Comparison of ENCODE assay signal across 8 mouse cellular contexts in genomic region chr11:61854211-61854987, GRCm38 (mm10). TPM values are rescaled to one million over a fixed set of nuclear protein-coding genes. Genes with fewer than 3 reads are reported as not detected.
A peak's percentile ranks its signal among the peaks of the same experiment; 100 is the strongest.
DNase-seq lines count a peak whose midpoint lies in the region; ATAC-seq and TF ChIP-seq lines count a peak whose summit lies in the region.

No protein-coding gene starts in this region.

- no peaks in the 10 kb centered on the region for H3K27me3 ChIP-seq in forebrain, embryonic 13.5 days
- no peaks in the 10 kb centered on the region for H3K27me3 ChIP-seq in liver, embryonic 16.5 days (ENCODE audit: control insufficient read depth, insufficient read depth, low read depth, low read length)
- H3K27me3 ChIP-seq in neural tube, embryonic 12.5 days (replicated peaks), result no peaks in the 10 kb centered on the region
- H3K27me3 ChIP-seq in stomach, postnatal 0 days (ENCODE audit: control insufficient read depth, insufficient read depth, low read length), result no peaks in the 10 kb centered on the region

- H3K9me3 ChIP-seq in forebrain, embryonic 13.5 days (replicated peaks), result no peaks in the 10 kb centered on the region
- H3K9me3 ChIP-seq in liver, embryonic 16.5 days (replicated peaks; ENCODE audit: control insufficient read depth, low read length), result no peaks in the 10 kb centered on the region
- H3K9me3 ChIP-seq in neural tube, embryonic 12.5 days, result no peaks in the 10 kb centered on the region
- no peaks in the 10 kb centered on the region for H3K9me3 ChIP-seq in stomach, postnatal 0 days (ENCODE audit: control insufficient read depth, low read length)

- 0 out of 2 replicates have a peak, but pooled peaks cover 2% of the 10 kb centered on the region for H3K36me3 ChIP-seq in forebrain, embryonic 13.5 days (ENCODE audit: poor library complexity, severe bottlenecking)
- H3K36me3 ChIP-seq in liver, embryonic 16.5 days (ENCODE audit: control insufficient read depth, insufficient read depth), result no peaks in the 10 kb centered on the region
- no peaks in the 10 kb centered on the region; the same call in 1 of the 2 replicates for H3K36me3 ChIP-seq in neural tube, embryonic 12.5 days
- no peaks in the 10 kb centered on the region for H3K36me3 ChIP-seq in stomach, postnatal 0 days (ENCODE audit: control insufficient read depth, insufficient read depth, low read length)

- H3K4me1 ChIP-seq in forebrain, embryonic 13.5 days, result peaks cover 27% of the 10 kb centered on the region
- H3K4me1 ChIP-seq in liver, embryonic 16.5 days (ENCODE audit: control insufficient read depth, low read depth, low read length), result peaks cover 3% of the 10 kb centered on the region
- peaks cover 5% of the 10 kb centered on the region; the same call in 1 of the 2 replicates for H3K4me1 ChIP-seq in neural tube, embryonic 12.5 days
- H3K4me1 ChIP-seq in stomach, postnatal 0 days (replicated peaks; ENCODE audit: control insufficient read depth, insufficient read depth), result no peaks in the 10 kb centered on the region

- H3K4me2 ChIP-seq in forebrain, embryonic 13.5 days, result peak overlapping the region; percentile 79
- peak overlapping the region; percentile 86 for H3K4me2 ChIP-seq in liver, embryonic 16.5 days (ENCODE audit: low read depth, low read length)
- H3K4me2 ChIP-seq in neural tube, embryonic 12.5 days (replicated peaks), result peak overlapping the region; percentile 61
- peak overlapping the region; percentile 88 for H3K4me2 ChIP-seq in stomach, postnatal 0 days (replicated peaks; ENCODE audit: low read depth)

- ATAC-seq in cerebellum, adult (ENCODE audit: insufficient number of reproducible peaks, low FRiP score, low TSS enrichment), result peak; percentile 77
- ATAC-seq in forebrain, embryonic 13.5 days, result peak; percentile 88
- ATAC-seq in liver, embryonic 16.5 days (ENCODE audit: low read depth), result peak; percentile 83
- ATAC-seq in neural tube, embryonic 12.5 days (ENCODE audit: low FRiP score, low read depth), result peak; percentile 87
- peak; percentile 72 for ATAC-seq in stomach, postnatal 0 days (ENCODE audit: low FRiP score, low TSS enrichment)

- H3K4me3 ChIP-seq in forebrain, embryonic 13.5 days, result peak overlapping the region; percentile 77
- peak overlapping the region; percentile 77 for H3K4me3 ChIP-seq in liver, embryonic 16.5 days (ENCODE audit: low read depth, low read length)
- H3K4me3 ChIP-seq in neural tube, embryonic 12.5 days, result peak overlapping the region; percentile 95
- H3K4me3 ChIP-seq in stomach, postnatal 0 days (ENCODE audit: low read depth, low read length), result peak overlapping the region; percentile 71

- intact Hi-C loops in heart, postnatal 10 days (cut with DNase I), result no loop called here

- TF ChIP-seq EP300 in stomach, postnatal 0 days (optimal IDR thresholded peaks at IDR 0.05), result no peak

- peak; percentile 80 for DNase-seq in ES-CJ7 (ENCODE audit: low read depth, low spot score)
- peak; percentile 87 to 91 for DNase-seq in heart, postnatal 10 days
- DNase-seq in large intestine, adult 2 months (ENCODE audit: low read depth, low spot score), result peak; percentile 48
- peak; percentile 82 for DNase-seq in stomach, postnatal 0 days (ENCODE audit: low spot score)

- TF ChIP-seq CTCF in stomach, postnatal 0 days (IDR thresholded peaks at IDR 0.05; ENCODE audit: low read depth), result peak; percentile 71

- peak overlapping the region; percentile 96 for H3K9ac ChIP-seq in forebrain, embryonic 13.5 days
- H3K9ac ChIP-seq in liver, embryonic 16.5 days (ENCODE audit: low read depth, low read length), result peak overlapping the region; percentile 88
- peak overlapping the region; percentile 97 for H3K9ac ChIP-seq in neural tube, embryonic 12.5 days
- H3K9ac ChIP-seq in stomach, postnatal 0 days (ENCODE audit: low read length), result peak overlapping the region; percentile 87

- peak overlapping the region; percentile 93 for H3K27ac ChIP-seq in forebrain, embryonic 13.5 days
- peak overlapping the region; percentile 79 for H3K27ac ChIP-seq in liver, embryonic 16.5 days (ENCODE audit: low read length)
- H3K27ac ChIP-seq in neural tube, embryonic 12.5 days, result peak overlapping the region; percentile 91
- H3K27ac ChIP-seq in stomach, postnatal 0 days (replicated peaks), result peak overlapping the region; percentile 90

- under 1% methylated on average over 52 of the region's 87 CpGs for WGBS in forebrain, embryonic 13.5 days
- under 1% methylated on average over 87 of the region's 87 CpGs for WGBS in large intestine, adult 2 months
- under 1% methylated on average over 85 of the region's 87 CpGs for WGBS in liver, embryonic 16.5 days (ENCODE audit: insufficient replicate concordance)
- WGBS in neural tube, embryonic 12.5 days, result under 1% methylated on average over 87 of the region's 87 CpGs
- under 1% methylated on average over 78 of the region's 87 CpGs for WGBS in stomach, postnatal 0 days

RNA-seq across cellular contexts. Expression of gene Ulk2, which starts 0.5 kb away (rescaled TPM):
- polyA plus RNA-seq in forebrain, embryonic 13.5 days (2015; fragmentation: Nextera tagmentation; extraction: Ambion mirVana), result 24.2 and 26.4 TPM in 2 replicates
- 10 to 100 TPM; 42.9 to 48.4 TPM for total RNA-seq in heart, postnatal 10 days (2021)
- 14.6 and 23.4 TPM in 2 replicates for polyA plus RNA-seq in large intestine, adult 2 months (2012; rRNA removed)
- 2.3 and 3.3 TPM in 2 replicates for polyA plus RNA-seq in liver, embryonic 16.5 days (2015; fragmentation: Nextera tagmentation; extraction: Ambion mirVana)
- 34.5 and 40.6 TPM in 2 replicates for polyA plus RNA-seq in neural tube, embryonic 12.5 days (2016; fragmentation: Nextera tagmentation; extraction: Ambion mirVana)
- polyA plus RNA-seq in stomach, postnatal 0 days (2015; fragmentation: Nextera tagmentation; extraction: Ambion mirVana), result 4.9 and 5.5 TPM in 2 replicates

Comparison
In these comparisons a context has a peak if more than half of its experiments do, and no peak if none do; other contexts are left out.
1. Peak in every context shown above with its lines: DNase-seq, ATAC-seq, H3K4me3 ChIP-seq and H3K27ac ChIP-seq.